Mouse (Mus musculus) frontal cortex, postnatal 36 days (tissue): Measurements from ENCODE around the gene Hsp90ab1.

Experiments
- DNase-seq, 2 experiments: peaks; one replicate each; pipeline ENCODE4 v3.0.0; 2022; ENCODE audit warnings: low spot score in 2 of 2

Gene Hsp90ab1

GRCm38 (mm10) chr17:45573087-45573779, at the start of gene Hsp90ab1:
Gene Hsp90ab1, minus strand, starts transcription at chr17:45573271.
- DNase-seq = peak; percentile 99

GRCm38 (mm10) chr17:45619386-45620256, 46.5 kb upstream of the Hsp90ab1 start:
- no peak for DNase-seq

- no peak for DNase-seq
These were observed 45.9 kb upstream of the Hsp90ab1 start for GRCm38 (mm10) chr17:45618941-45619385.

GRCm38 (mm10) chr17:45617655-45618054, 44.6 kb upstream of the Hsp90ab1 start:
- DNase-seq = no peak

- DNase-seq = no peak
These were observed 43.6 kb upstream of the Hsp90ab1 start for GRCm38 (mm10) chr17:45616679-45617078.

- DNase-seq = no peak
These were observed 43.1 kb upstream of the Hsp90ab1 start for GRCm38 (mm10) chr17:45616046-45616650.

GRCm38 (mm10) chr17:45612921-45613320, 39.9 kb upstream of the Hsp90ab1 start:
- no peak for DNase-seq

GRCm38 (mm10) chr17:45612008-45612407, 38.9 kb upstream of the Hsp90ab1 start:
- no peak for DNase-seq

- DNase-seq = no peak
These were observed 37.2 kb upstream of the Hsp90ab1 start for GRCm38 (mm10) chr17:45610144-45610866.

GRCm38 (mm10) chr17:45608396-45608795, 35.3 kb upstream of the Hsp90ab1 start:
- no peak for DNase-seq

- DNase-seq = no peak
These were observed 34.2 kb upstream of the Hsp90ab1 start for GRCm38 (mm10) chr17:45606992-45607879.

GRCm38 (mm10) chr17:45602984-45603383, 29.9 kb upstream of the Hsp90ab1 start:
- DNase-seq = no peak

GRCm38 (mm10) chr17:45601877-45602304, 28.8 kb upstream of the Hsp90ab1 start, which contains the start of gene Mymx:
Gene Mymx, minus strand, starts transcription at chr17:45602102.
- DNase-seq = no peak

GRCm38 (mm10) chr17:45601325-45601724, 28.3 kb upstream of the Hsp90ab1 start:
- no peak for DNase-seq

- no peak for DNase-seq
These were observed 27.2 kb upstream of the Hsp90ab1 start for GRCm38 (mm10) chr17:45600267-45600666.

GRCm38 (mm10) chr17:45599446-45600242, 26.6 kb upstream of the Hsp90ab1 start, which contains the start of gene Slc29a1:
Gene Slc29a1, minus strand, starts transcription at chr17:45599606.
- no peak for DNase-seq

GRCm38 (mm10) chr17:45598891-45599290, 25.8 kb upstream of the Hsp90ab1 start:
- DNase-seq = no peak

GRCm38 (mm10) chr17:45598376-45598775, 25.3 kb upstream of the Hsp90ab1 start:
- no peak for DNase-seq

- no peak for DNase-seq
These were observed 24.7 kb upstream of the Hsp90ab1 start for GRCm38 (mm10) chr17:45597787-45598186.
